In genomic region chr4:154139671-154140181, GRCm38 (mm10) we compare ENCODE assay signal across 8 mouse cellular contexts. TPM values are rescaled to one million over a fixed set of nuclear protein-coding genes. Genes with fewer than 3 reads are reported as not detected.
DNase-seq lines count a peak whose midpoint lies in the region; ATAC-seq and TF ChIP-seq lines count a peak whose summit lies in the region.

No protein-coding gene starts in this region.

- no peaks in the 10 kb centered on the region for H3K36me3 ChIP-seq in heart, embryonic 15.5 days
- H3K36me3 ChIP-seq in forebrain, embryonic 16.5 days (ENCODE audit: control insufficient read depth, insufficient read depth): no peaks in the 10 kb centered on the region
- H3K36me3 ChIP-seq in limb, embryonic 15.5 days: no peaks in the 10 kb centered on the region
- H3K36me3 ChIP-seq in stomach, embryonic 16.5 days (ENCODE audit: control insufficient read depth, insufficient read depth, low read length): no peaks in the 10 kb centered on the region

- H3K27ac ChIP-seq in heart, embryonic 15.5 days: no peak overlapping the region
- H3K27ac ChIP-seq in forebrain, embryonic 16.5 days (ENCODE audit: low read length): no peak overlapping the region
- H3K27ac ChIP-seq in limb, embryonic 15.5 days: no peak overlapping the region
- H3K27ac ChIP-seq in stomach, embryonic 16.5 days (ENCODE audit: low read length): no peak overlapping the region

- no peak for TF ChIP-seq POLR2A in brain, embryonic 14.5 days (IDR thresholded peaks at IDR 0.05; ENCODE audit: borderline replicate concordance, extremely low read depth, insufficient read depth, insufficient read length, poor library complexity, severe bottlenecking)

- peak overlapping the region; percentile 50 for H3K9ac ChIP-seq in heart, embryonic 15.5 days
- peak overlapping the region; percentile 50 for H3K9ac ChIP-seq in forebrain, embryonic 16.5 days (replicated peaks; ENCODE audit: low read depth, low read length)
- H3K9ac ChIP-seq in limb, embryonic 15.5 days: peak overlapping the region; percentile 39
- H3K9ac ChIP-seq in stomach, embryonic 16.5 days (ENCODE audit: low read length): peak overlapping the region; percentile 70

- intact Hi-C loops in left cerebral cortex, postnatal 14 days (cut with DNase I): no loop called here

- peaks cover 33% of the 10 kb centered on the region for H3K4me1 ChIP-seq in heart, embryonic 15.5 days (replicated peaks)
- peaks cover 34% of the 10 kb centered on the region for H3K4me1 ChIP-seq in forebrain, embryonic 16.5 days (replicated peaks; ENCODE audit: control insufficient read depth, insufficient read depth, low read length)
- peaks cover 36% of the 10 kb centered on the region for H3K4me1 ChIP-seq in limb, embryonic 15.5 days
- peaks cover 26% of the 10 kb centered on the region for H3K4me1 ChIP-seq in stomach, embryonic 16.5 days (ENCODE audit: control insufficient read depth, insufficient read depth, low read length)

- DNase-seq in heart, adult 11 months: no peak
- DNase-seq in brain, embryonic 14.5 days (ENCODE audit: low read depth): peak; percentile 24
- no peak for DNase-seq in left cerebral cortex, postnatal 14 days (ENCODE audit: low spot score in 2 of 2)
- DNase-seq in right cerebral cortex, postnatal 4 days: no peak

- ATAC-seq in heart, embryonic 15.5 days (replicated peaks; ENCODE audit: insufficient number of reproducible peaks, insufficient read depth, low FRiP score, low read depth): no peak
- no peak for ATAC-seq in forebrain, embryonic 16.5 days
- ATAC-seq in limb, embryonic 15.5 days (ENCODE audit: insufficient number of reproducible peaks, low FRiP score, low TSS enrichment, low read depth): no peak
- no peak for ATAC-seq in stomach, embryonic 16.5 days (ENCODE audit: insufficient read depth, low FRiP score)

- peaks cover 71% of the 10 kb centered on the region for H3K27me3 ChIP-seq in heart, embryonic 15.5 days
- H3K27me3 ChIP-seq in forebrain, embryonic 16.5 days (replicated peaks; ENCODE audit: control insufficient read depth, insufficient read depth, low read length): peaks cover 47% of the 10 kb centered on the region
- H3K27me3 ChIP-seq in limb, embryonic 15.5 days: peaks cover 72% of the 10 kb centered on the region
- H3K27me3 ChIP-seq in stomach, embryonic 16.5 days (ENCODE audit: control insufficient read depth, insufficient read depth, low read length): peaks cover 46% of the 10 kb centered on the region

- TF ChIP-seq CTCF in brain, embryonic 14.5 days (IDR thresholded peaks at IDR 0.05; ENCODE audit: borderline replicate concordance, extremely low read depth, insufficient read depth, insufficient read length): no peak

- peak overlapping the region; percentile 88 for H3K4me3 ChIP-seq in heart, embryonic 15.5 days
- H3K4me3 ChIP-seq in forebrain, embryonic 16.5 days (replicated peaks; ENCODE audit: low read length): peak overlapping the region; percentile 44
- H3K4me3 ChIP-seq in limb, embryonic 15.5 days: peak overlapping the region; percentile 47
- H3K4me3 ChIP-seq in stomach, embryonic 16.5 days (replicated peaks; ENCODE audit: low read length): peak overlapping the region; percentile 54

- peak overlapping the region; percentile 82 for H3K4me2 ChIP-seq in heart, embryonic 15.5 days
- H3K4me2 ChIP-seq in forebrain, embryonic 16.5 days (ENCODE audit: low read length): peak overlapping the region; percentile 77
- H3K4me2 ChIP-seq in limb, embryonic 15.5 days: peak overlapping the region; percentile 94
- peak overlapping the region; percentile 95 for H3K4me2 ChIP-seq in stomach, embryonic 16.5 days (ENCODE audit: low read depth, low read length)

- 1% methylated on average over 38 of the region's 59 CpGs for WGBS in heart, embryonic 15.5 days
- WGBS in forebrain, embryonic 16.5 days: under 1% methylated on average over 55 of the region's 59 CpGs
- WGBS in limb, embryonic 15.5 days: under 1% methylated on average over 53 of the region's 59 CpGs
- WGBS in stomach, embryonic 16.5 days: under 1% methylated on average over 58 of the region's 59 CpGs

- H3K9me3 ChIP-seq in heart, embryonic 15.5 days (replicated peaks): no peaks in the 10 kb centered on the region
- H3K9me3 ChIP-seq in forebrain, embryonic 16.5 days (ENCODE audit: control insufficient read depth, low read length): no peaks in the 10 kb centered on the region
- no peaks in the 10 kb centered on the region for H3K9me3 ChIP-seq in limb, embryonic 15.5 days
- H3K9me3 ChIP-seq in stomach, embryonic 16.5 days (replicated peaks; ENCODE audit: control insufficient read depth, low read length): no peaks in the 10 kb centered on the region

RNA-seq across cellular contexts. Expression of gene Trp73, which starts 0.3 kb away (rescaled TPM):
- 0.26 and 0.36 TPM in 2 replicates for polyA plus RNA-seq in heart, embryonic 15.5 days (2015; fragmentation: Nextera tagmentation; extraction: Ambion mirVana)
- 3.0 and 3.6 TPM in 2 replicates for polyA plus RNA-seq in brain, embryonic 14.5 days (2012; rRNA removed)
- polyA plus RNA-seq in forebrain, embryonic 16.5 days (2015; fragmentation: Nextera tagmentation; extraction: Ambion mirVana): 5.7 and 5.9 TPM in 2 replicates
- polyA plus RNA-seq in limb, embryonic 15.5 days (2015; fragmentation: Nextera tagmentation; extraction: Ambion mirVana): 3.4 and 3.9 TPM in 2 replicates
- polyA plus RNA-seq in stomach, embryonic 16.5 days (2015; fragmentation: Nextera tagmentation; extraction: Ambion mirVana): 0.96 and 1.6 TPM in 2 replicates
- total RNA-seq in left cerebral cortex, postnatal 14 days (2021): under 1 TPM; 0.48 to 0.95 TPM

RNA-seq across cellular contexts. Expression of gene Wrap73, which starts 2.4 kb away (rescaled TPM):
- polyA plus RNA-seq in heart, embryonic 15.5 days (2015; fragmentation: Nextera tagmentation; extraction: Ambion mirVana): 19.5 and 25.7 TPM in 2 replicates
- polyA plus RNA-seq in brain, embryonic 14.5 days (2012; rRNA removed): 42.5 and 64.5 TPM in 2 replicates
- 59.2 and 60.7 TPM in 2 replicates for polyA plus RNA-seq in forebrain, embryonic 16.5 days (2015; fragmentation: Nextera tagmentation; extraction: Ambion mirVana)
- 38.5 and 39.9 TPM in 2 replicates for polyA plus RNA-seq in limb, embryonic 15.5 days (2015; fragmentation: Nextera tagmentation; extraction: Ambion mirVana)
- polyA plus RNA-seq in stomach, embryonic 16.5 days (2015; fragmentation: Nextera tagmentation; extraction: Ambion mirVana): 35.8 and 38.6 TPM in 2 replicates
- 10 to 100 TPM; 28.1 to 28.7 TPM for total RNA-seq in left cerebral cortex, postnatal 14 days (2021)

RNA-seq across cellular contexts. Expression of gene Tprgl, which starts 20.7 kb away (rescaled TPM):
- 116 and 145 TPM in 2 replicates for polyA plus RNA-seq in heart, embryonic 15.5 days (2015; fragmentation: Nextera tagmentation; extraction: Ambion mirVana)
- polyA plus RNA-seq in brain, embryonic 14.5 days (2012; rRNA removed): 139 and 147 TPM in 2 replicates
- 174 and 176 TPM in 2 replicates for polyA plus RNA-seq in forebrain, embryonic 16.5 days (2015; fragmentation: Nextera tagmentation; extraction: Ambion mirVana)
- polyA plus RNA-seq in limb, embryonic 15.5 days (2015; fragmentation: Nextera tagmentation; extraction: Ambion mirVana): 149 and 157 TPM in 2 replicates
- polyA plus RNA-seq in stomach, embryonic 16.5 days (2015; fragmentation: Nextera tagmentation; extraction: Ambion mirVana): 122 and 126 TPM in 2 replicates
- total RNA-seq in left cerebral cortex, postnatal 14 days (2021): 100 to 1,000 TPM; 144 to 149 TPM

RNA-seq across cellular contexts. Expression of gene Megf6, which starts 30.8 kb away (rescaled TPM):
- 31.5 and 47.7 TPM in 2 replicates for polyA plus RNA-seq in heart, embryonic 15.5 days (2015; fragmentation: Nextera tagmentation; extraction: Ambion mirVana)
- 12.4 and 21.0 TPM in 2 replicates for polyA plus RNA-seq in brain, embryonic 14.5 days (2012; rRNA removed)
- 7.7 and 10.0 TPM in 2 replicates for polyA plus RNA-seq in forebrain, embryonic 16.5 days (2015; fragmentation: Nextera tagmentation; extraction: Ambion mirVana)
- 104 and 110 TPM in 2 replicates for polyA plus RNA-seq in limb, embryonic 15.5 days (2015; fragmentation: Nextera tagmentation; extraction: Ambion mirVana)
- 25.2 and 25.6 TPM in 2 replicates for polyA plus RNA-seq in stomach, embryonic 16.5 days (2015; fragmentation: Nextera tagmentation; extraction: Ambion mirVana)
- total RNA-seq in left cerebral cortex, postnatal 14 days (2021): 10 to 100 TPM in 1 of 2 experiments, 1 to 10 TPM in 1; 8.4 to 11.2 TPM
